Mouse (Mus musculus): ENCODE measurements at regions not wholly inside any gene's neighbourhood (a gene's known extent, or its start where the extent isn't known, plus 50 kb on each side); places are given as distances from the start of the nearest gene placed in this dataset.
"Not testable (repeated sequence)": the region's sequence is repeated elsewhere in the genome, so short reads cannot be mapped to it uniquely, and the experiment has no call there.

- no peak for TF ChIP-seq CTCF (IDR thresholded peaks at IDR 0.05; ENCODE audit: low read depth)
- no peak for TF ChIP-seq EP300 (optimal IDR thresholded peaks at IDR 0.05)
- Histone ChIP-seq H3K36me3 (ENCODE audit: control insufficient read depth, insufficient read depth, low read length) (no peaks in the 10 kb centered on the region), H3K4me3 (ENCODE audit: low read depth, low read length) (no peak overlapping the region), H3K4me1 (replicated peaks; ENCODE audit: control insufficient read depth, insufficient read depth) (no peaks in the 10 kb centered on the region), H3K9me3 (ENCODE audit: control insufficient read depth, low read length) (no peaks in the 10 kb centered on the region), H3K27ac (replicated peaks) (no peak overlapping the region), H3K9ac (ENCODE audit: low read length) (no peak overlapping the region), H3K27me3 (ENCODE audit: control insufficient read depth, insufficient read depth, low read length) (no peaks in the 10 kb centered on the region), H3K4me2 (replicated peaks; ENCODE audit: low read depth) (no peak overlapping the region)
- 84% methylated on average over 6 of the region's 6 CpGs for WGBS
- ATAC-seq (ENCODE audit: low FRiP score, low TSS enrichment) (no peak), DNase-seq (ENCODE audit: low spot score) (no peak)
Measured at GRCm38 (mm10) chr6:144910392-144910791, 128.6 kb upstream of the Sox5 start.

GRCm38 (mm10) chr6:144908646-144909045 lies 126.9 kb upstream of the Sox5 start:
- Histone ChIP-seq H3K27me3 (ENCODE audit: control insufficient read depth, insufficient read depth, low read length) (no peaks in the 10 kb centered on the region), H3K4me2 (replicated peaks; ENCODE audit: low read depth) (no peak overlapping the region), H3K4me1 (replicated peaks; ENCODE audit: control insufficient read depth, insufficient read depth) (no peaks in the 10 kb centered on the region), H3K9me3 (ENCODE audit: control insufficient read depth, low read length) (no peaks in the 10 kb centered on the region), H3K27ac (replicated peaks) (no peak overlapping the region), H3K9ac (ENCODE audit: low read length) (no peak overlapping the region), H3K36me3 (ENCODE audit: control insufficient read depth, insufficient read depth, low read length) (no peaks in the 10 kb centered on the region), H3K4me3 (ENCODE audit: low read depth, low read length) (no peak overlapping the region)
- no peak for TF ChIP-seq EP300 (optimal IDR thresholded peaks at IDR 0.05)
- TF ChIP-seq CTCF (IDR thresholded peaks at IDR 0.05; ENCODE audit: low read depth) = no peak
- ATAC-seq (ENCODE audit: low FRiP score, low TSS enrichment) = no peak
- 95% methylated on average over 11 of the region's 11 CpGs for WGBS
- no peak for DNase-seq (ENCODE audit: low spot score)

DNA sequence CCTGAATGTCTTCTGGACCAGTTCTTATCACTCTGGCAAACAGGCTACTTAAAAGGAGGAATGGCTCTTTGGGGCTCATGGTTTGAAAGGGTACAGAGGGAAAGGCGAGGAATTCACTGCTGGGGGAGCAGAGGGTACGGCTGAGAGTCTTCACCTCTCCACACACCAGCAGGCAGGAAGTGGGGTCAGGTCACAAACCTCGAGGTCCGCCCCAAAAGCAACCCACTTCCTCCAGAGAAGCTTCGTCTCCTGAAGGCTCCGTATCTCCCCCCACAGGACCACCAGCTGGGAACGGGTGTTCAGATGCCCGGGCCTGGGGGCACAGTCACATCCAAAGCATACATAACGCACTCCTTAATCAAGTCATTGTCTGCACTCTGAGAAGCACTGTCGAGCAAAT lies 121.4 kb upstream of the Sox5 start:
- Histone ChIP-seq H3K4me3 (ENCODE audit: low read depth, low read length) (no peak overlapping the region), H3K4me1 (replicated peaks; ENCODE audit: control insufficient read depth, insufficient read depth) (no peaks in the 10 kb centered on the region), H3K4me2 (replicated peaks; ENCODE audit: low read depth) (no peak overlapping the region), H3K27me3 (ENCODE audit: control insufficient read depth, insufficient read depth, low read length) (no peaks in the 10 kb centered on the region), H3K9ac (ENCODE audit: low read length) (no peak overlapping the region), H3K9me3 (ENCODE audit: control insufficient read depth, low read length) (no peaks in the 10 kb centered on the region), H3K36me3 (ENCODE audit: control insufficient read depth, insufficient read depth, low read length) (no peaks in the 10 kb centered on the region), H3K27ac (replicated peaks) (no peak overlapping the region)
- no peak for TF ChIP-seq CTCF (IDR thresholded peaks at IDR 0.05; ENCODE audit: low read depth)
- no peak for TF ChIP-seq EP300 (optimal IDR thresholded peaks at IDR 0.05)
- ATAC-seq (ENCODE audit: low FRiP score, low TSS enrichment) (no peak), DNase-seq (ENCODE audit: low spot score) (no peak)
- 51% methylated on average over 10 of the region's 10 CpGs for WGBS

- H3K4me2 ChIP-seq (replicated peaks; ENCODE audit: low read depth) = 0 out of 2 replicates have a peak overlapping the region, but pooled peaks have one; percentile 17
- no peak overlapping the region for H3K9ac ChIP-seq (ENCODE audit: low read length)
- ATAC-seq (ENCODE audit: low FRiP score, low TSS enrichment) (peak; percentile 76), DNase-seq (ENCODE audit: low spot score) (peak; percentile 48)
- WGBS = 55% methylated on average over 20 of the region's 20 CpGs
- no peak overlapping the region for H3K4me3 ChIP-seq (ENCODE audit: low read depth, low read length)
- no peaks in the 10 kb centered on the region for H3K4me1 ChIP-seq (replicated peaks; ENCODE audit: control insufficient read depth, insufficient read depth)
- H3K27me3 ChIP-seq (ENCODE audit: control insufficient read depth, insufficient read depth, low read length) = no peaks in the 10 kb centered on the region
- TF ChIP-seq CTCF (IDR thresholded peaks at IDR 0.05; ENCODE audit: low read depth) (no peak), EP300 (optimal IDR thresholded peaks at IDR 0.05) (no peak)
- H3K9me3 ChIP-seq (ENCODE audit: control insufficient read depth, low read length) = no peaks in the 10 kb centered on the region
- H3K27ac ChIP-seq (replicated peaks) = no peak overlapping the region
- H3K36me3 ChIP-seq (ENCODE audit: control insufficient read depth, insufficient read depth, low read length) = no peaks in the 10 kb centered on the region
Measured at GRCm38 (mm10) chr6:144902267-144902995, 120.7 kb upstream of the Sox5 start.

- peak overlapping the region; percentile 17; the same call in 1 of the 2 replicates for H3K4me2 ChIP-seq (replicated peaks; ENCODE audit: low read depth)
- H3K27me3 ChIP-seq (ENCODE audit: control insufficient read depth, insufficient read depth, low read length) = no peaks in the 10 kb centered on the region
- DNase-seq (ENCODE audit: low spot score) (peak; percentile 68), ATAC-seq (ENCODE audit: low FRiP score, low TSS enrichment) (peak; percentile 61; the same call in 1 of the 2 replicates)
- WGBS = 48% methylated on average over 9 of the region's 9 CpGs
- H3K4me3 ChIP-seq (ENCODE audit: low read depth, low read length) = no peak overlapping the region
- H3K9ac ChIP-seq (ENCODE audit: low read length) = no peak overlapping the region
- TF ChIP-seq EP300 (optimal IDR thresholded peaks at IDR 0.05) = no peak
- TF ChIP-seq CTCF (IDR thresholded peaks at IDR 0.05; ENCODE audit: low read depth) = no peak
- no peaks in the 10 kb centered on the region for H3K4me1 ChIP-seq (replicated peaks; ENCODE audit: control insufficient read depth, insufficient read depth)
- no peak overlapping the region for H3K27ac ChIP-seq (replicated peaks)
- H3K9me3 ChIP-seq (ENCODE audit: control insufficient read depth, low read length) = no peaks in the 10 kb centered on the region
- H3K36me3 ChIP-seq (ENCODE audit: control insufficient read depth, insufficient read depth, low read length) = no peaks in the 10 kb centered on the region
Measured at GRCm38 (mm10) chr6:144901825-144902224, 120.0 kb upstream of the Sox5 start.

DNA sequence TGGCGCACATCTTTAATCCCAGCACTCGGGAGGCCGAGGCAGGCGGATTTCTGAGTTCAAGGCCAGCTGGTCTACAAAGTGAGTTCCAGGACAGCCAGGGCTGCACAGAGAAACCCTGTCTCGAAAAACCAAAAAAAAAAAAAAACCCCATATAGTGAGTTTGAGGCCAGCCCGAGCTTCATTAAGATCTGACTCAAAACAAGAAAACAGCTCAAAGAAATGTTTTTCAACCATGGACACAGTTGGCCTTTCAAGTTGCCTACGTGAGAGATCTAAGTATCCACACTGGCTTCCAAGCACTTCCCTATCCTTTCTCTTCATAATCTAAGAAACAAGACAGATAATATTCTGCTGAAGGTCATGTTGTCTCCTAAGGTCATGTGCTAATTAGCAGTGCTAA lies 119.1 kb upstream of the Sox5 start:
- not testable (repeated sequence) for DNase-seq (ENCODE audit: low spot score); H3K36me3 ChIP-seq (ENCODE audit: control insufficient read depth, insufficient read depth, low read length); H3K4me2 ChIP-seq (replicated peaks; ENCODE audit: low read depth); H3K9me3 ChIP-seq (ENCODE audit: control insufficient read depth, low read length); H3K27ac ChIP-seq (replicated peaks); ATAC-seq (ENCODE audit: low FRiP score, low TSS enrichment); H3K9ac ChIP-seq (ENCODE audit: low read length); H3K4me1 ChIP-seq (replicated peaks; ENCODE audit: control insufficient read depth, insufficient read depth); H3K27me3 ChIP-seq (ENCODE audit: control insufficient read depth, insufficient read depth, low read length); H3K4me3 ChIP-seq (ENCODE audit: low read depth, low read length)
- 92% methylated on average over 7 of the region's 7 CpGs for WGBS

All from stomach, postnatal 0 days (tissue).